Mouse (Mus musculus): Measurements from ENCODE around the gene Hoxc8.

Hoxc8 gene

DNA sequence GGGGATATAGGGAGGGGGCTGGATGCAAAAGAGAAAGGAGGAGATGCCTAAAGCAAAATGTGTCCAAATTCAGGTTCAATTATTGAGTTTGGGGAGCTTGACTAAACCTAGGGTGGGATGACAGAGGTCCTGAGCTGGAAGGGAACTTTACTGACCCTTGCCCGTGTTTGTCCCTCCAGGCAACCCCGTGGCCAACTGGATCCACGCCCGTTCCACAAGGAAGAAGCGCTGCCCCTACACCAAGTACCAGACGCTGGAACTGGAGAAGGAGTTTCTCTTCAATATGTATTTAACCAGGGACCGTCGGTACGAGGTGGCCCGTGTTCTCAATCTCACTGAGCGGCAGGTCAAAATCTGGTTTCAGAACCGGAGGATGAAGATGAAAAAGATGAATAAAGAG lies 6.7 kb upstream of the Hoxc8 start:
- no peak for DNase-seq

DNA sequence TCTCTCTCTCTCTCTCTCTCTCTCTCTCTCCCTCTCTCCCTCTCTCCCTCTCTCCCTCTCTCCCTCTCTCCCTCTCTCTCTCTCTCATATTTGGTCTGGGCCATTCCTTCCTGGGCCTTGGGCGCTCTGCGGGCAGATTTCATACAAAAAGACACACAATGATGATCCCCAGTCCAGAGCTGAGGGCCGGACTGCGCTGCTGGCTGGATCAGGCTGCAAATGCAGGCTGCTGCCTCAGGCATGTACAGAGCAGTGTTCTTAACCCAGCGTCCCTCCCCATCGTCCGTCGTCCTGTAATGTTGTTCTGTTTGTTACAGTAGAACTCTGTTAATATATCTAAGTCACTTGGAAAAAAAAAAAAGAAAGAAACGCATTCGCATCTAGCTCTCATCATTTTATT lies 5.9 kb upstream of the Hoxc8 start:
- DNase-seq, result no peak

DNA sequence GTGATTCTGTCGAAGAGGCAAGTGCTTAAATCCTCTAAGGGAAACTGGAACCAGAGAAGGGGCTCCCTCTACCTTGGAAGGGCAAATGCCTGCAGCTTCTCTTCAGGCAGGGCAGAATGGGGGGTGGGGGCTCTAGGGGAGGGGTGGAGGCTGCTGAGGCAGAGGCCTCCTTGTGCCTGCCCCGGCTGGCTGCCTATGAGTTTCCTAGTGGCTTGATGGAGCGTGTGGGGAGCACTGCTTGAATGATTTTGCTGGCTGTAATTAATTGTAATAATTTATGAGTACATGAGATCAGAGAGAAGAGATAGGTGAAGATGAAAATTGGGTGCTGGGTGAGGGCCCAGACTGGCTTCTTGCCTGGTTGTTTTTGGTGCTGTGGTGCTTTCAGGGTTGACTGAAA lies 5.5 kb upstream of the Hoxc8 start:
- DNase-seq, result no peak

DNA sequence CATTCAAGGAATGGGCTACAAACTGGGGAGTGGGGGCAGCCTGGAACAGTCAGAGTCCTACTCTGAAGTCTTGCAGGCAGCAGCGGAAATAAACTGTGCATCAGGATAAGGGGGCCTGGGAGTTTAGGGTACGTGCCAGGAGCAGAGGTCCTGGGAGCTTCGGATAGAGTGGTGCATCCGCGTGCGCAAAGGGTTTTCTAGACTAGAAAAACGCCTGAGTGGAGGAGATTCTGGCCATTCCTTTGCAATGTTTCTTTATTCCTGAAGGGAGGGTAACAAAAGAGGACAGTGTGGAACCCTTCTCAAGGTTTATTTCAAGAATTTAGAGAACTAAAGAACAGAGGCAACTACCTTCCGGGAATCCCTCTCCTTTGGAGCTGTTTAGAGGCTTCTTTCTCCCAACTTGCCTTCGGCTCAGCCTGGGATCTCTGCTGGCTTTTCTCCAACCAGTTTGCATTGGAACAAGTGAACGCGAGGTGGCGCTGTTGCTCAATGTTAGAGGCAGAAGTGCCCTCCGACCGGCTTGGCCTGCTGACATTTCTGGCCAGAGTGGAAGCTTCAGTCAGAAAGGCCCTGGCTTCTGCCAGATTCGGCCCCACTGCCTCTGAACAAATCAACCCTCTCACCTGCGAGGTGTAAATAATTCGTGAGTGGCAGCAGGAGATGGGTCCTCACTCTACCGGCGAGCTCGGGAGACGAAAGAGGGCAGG lies 3.1 kb upstream of the Hoxc8 start:
- DNase-seq, result peak; percentile 30 to 35

DNA sequence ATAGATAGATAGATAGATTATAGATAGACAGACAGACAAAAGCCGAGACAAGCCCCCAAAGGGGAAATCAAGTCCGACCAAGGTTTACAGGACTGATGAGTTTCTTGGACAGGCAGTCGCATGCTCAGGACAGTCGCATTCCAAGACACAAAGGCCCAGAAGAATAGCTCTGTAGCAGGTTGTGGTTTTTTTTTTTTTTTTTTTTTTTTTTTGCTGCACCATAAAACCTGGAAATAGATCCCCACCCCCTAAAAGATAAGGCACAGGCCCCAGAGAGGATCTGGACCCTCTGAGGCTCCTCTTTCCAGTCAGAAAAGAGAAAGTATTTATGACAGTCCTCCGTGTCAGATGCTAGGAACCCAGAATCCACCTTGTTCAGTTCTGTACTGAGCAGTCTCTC lies 2.3 kb upstream of the Hoxc8 start:
- DNase-seq, result no peak

DNA sequence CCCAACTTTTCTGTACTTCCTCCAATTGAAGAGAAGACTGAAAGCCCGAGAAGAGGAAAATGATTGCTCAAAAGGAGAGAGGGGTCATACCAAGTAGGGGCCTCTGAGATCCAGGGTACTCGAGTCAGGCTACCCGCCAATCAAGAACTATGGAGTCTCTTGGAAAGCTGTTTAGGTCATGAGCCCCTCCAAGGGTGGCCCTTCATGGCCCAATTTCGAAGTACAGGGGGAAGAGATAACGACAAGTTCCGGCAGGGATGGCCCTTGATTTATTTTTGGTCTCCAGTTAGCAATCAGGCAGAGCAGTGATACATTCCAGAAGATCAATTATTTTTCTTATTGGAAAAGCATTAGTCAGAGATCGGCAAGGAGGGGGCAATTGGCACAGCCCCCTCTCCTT lies 1.4 kb downstream of the Hoxc8 start:
- no peak for DNase-seq

DNA sequence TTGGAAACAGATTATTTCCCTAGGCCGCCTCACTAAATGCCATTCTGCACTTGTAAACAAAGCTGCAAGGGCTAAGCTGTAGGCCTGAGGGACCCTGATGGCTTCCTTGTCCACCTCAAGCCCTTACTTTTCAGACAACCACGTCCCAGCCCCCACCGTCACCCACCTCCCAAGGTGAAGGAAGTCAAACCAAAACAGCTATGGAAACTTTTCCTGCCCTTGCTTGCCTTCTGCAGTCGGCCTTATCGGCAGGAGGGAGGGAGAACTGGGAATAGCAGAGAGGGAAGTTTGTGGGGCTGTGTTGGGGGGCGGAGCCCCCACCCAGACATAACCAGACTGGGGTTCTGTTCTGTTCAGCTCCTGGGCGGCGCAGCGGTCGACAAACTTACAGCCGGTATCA lies 1.8 kb downstream of the Hoxc8 start:
- no peak for DNase-seq

DNA sequence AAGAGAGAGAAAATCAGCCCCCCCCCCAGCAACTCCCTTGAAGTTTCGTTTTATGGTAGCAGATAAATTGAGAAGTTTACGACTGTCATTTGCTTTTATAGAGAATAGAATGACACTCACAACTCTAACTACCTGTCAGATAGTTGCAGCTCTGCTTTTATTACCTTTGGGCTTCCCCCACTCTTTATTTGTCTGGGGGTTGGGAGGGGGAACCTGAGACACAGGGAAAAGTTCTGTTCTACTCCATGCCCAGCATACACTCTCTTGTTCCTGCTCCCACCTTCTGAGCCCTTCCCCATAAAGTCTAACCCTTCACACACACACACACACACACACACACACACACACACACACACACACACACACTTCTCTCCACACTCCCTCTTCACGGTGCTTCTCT lies 2.5 kb downstream of the Hoxc8 start:
- DNase-seq, result no peak

DNA sequence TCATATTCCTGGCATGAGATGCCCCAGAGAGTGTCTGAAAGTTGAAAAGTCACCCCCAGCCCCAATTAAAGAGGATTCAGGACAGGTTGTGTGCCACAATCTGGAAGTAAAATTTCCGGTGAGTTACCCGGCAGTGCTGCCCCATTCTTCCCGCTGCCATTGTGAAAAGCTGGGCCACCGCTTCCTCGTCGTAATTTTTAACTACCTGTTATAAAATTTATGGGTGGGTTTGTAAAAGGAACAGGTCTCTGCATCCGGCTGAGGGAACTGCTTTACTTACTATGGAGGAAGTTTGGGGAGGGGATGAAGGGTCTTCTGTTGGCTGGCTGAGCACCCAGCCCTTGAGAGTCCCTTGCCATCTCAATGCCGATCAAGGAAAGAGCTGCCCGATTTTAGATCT lies 6.1 kb downstream of the Hoxc8 start:
- no peak for DNase-seq

DNA sequence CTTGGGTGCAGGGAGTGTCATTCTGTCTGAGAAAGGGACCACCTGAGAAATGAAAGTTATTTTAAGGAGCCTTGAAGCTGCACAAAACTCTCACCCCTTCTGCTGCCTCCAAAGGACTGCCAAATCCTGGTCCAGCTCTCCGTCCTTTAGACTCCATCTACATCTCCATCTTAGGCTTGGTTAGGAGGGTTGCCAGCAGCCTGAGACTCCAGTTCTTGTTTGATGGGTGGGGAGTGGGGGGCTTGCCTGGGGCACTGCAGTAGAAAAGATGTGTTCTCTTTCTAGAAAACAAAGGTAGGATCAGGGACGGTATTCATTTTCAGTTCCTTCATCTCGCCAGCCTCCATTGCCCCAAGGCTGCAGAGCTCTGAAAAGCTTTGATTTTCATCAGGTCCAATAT lies 7.0 kb downstream of the Hoxc8 start:
- no peak for DNase-seq

DNA sequence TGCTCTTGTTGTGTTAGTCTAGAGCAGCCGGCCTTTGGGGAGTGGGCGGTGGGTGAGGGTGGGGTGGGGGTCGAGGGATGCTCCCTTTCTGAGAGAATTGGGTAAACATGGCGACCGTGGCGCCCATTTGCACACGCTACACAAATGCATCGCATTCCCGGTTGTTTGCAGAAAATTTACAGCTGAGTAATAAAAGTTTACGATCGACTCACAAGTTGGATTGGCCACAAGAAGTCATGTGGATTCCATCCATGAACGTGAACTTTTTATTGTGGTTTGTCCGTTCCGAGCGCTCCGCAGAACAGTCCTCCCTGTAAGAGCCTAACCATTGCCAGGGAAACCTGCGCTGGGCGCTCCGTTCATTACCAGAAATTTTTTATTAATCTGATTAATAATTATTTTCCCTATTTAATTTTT lies 7.5 kb downstream of the Hoxc8 start, which contains the start of gene Hoxc6:
Gene Hoxc6, plus strand, starts transcription at position 319 of the 417 bp plus-strand sequence.
- no peak for DNase-seq

DNA sequence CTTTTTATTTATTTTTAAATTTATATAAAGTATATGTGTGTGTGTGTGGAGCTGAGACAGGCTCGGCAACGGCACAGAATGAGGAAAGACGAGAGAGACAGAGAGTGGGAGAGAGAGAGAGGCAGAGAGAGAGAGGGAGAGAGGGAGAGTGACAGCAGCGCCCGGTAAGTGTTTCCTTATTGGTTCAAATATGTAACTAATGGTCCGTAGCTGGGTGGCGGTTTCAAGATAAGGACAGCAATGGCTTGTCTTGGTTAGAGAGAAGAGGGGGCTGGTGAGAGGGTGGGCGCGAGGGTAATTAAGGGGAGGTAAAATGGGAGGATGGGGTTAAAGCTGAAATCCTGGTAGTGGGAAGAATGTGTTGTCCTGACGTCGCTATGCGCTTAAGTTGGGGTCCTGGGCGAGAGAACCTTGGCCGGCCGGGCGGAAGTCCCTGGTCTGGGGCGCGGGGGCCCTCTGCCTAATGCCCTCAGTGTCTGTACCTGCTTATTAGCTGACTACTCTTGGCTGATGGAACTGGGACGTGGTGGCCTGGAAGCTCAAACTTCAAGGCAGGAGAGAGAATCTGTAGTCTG lies 8.3 kb downstream of the Hoxc8 start:
- no peak for DNase-seq

DNA sequence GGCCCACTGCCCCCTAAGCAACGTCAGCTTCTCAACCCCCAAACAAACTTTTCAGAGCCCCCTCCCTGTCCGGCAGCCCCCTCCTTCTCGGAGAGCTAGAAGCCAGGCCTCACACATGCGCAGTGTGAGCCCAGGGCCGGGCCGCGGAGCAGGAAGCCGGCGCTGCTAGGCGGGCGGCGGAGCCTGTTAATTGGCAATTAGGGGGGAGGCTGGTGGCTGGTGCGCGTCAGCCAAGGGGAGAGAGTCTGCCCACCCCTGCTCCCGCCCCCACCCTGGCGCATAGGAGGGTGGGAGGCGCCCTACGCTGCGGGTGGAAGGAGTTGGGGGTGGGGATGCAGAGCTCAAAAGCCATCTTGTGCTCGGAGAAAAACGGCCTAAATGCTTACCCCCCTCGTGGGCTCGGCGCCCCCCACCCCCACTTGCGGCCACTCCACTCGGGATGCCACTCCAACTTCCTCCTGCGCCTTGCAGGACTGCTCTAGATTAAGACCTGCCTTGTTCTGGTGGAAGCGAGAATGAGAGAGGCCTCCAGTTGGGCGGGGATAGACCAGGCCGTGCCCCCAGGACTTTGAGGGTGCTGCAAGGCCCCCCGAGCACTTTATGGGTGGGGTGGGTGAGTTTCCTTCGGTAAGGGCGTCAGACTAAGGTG lies 8.9 kb downstream of the Hoxc8 start:
- DNase-seq, result peak in 1 of 2 experiments; percentile 21

DNA sequence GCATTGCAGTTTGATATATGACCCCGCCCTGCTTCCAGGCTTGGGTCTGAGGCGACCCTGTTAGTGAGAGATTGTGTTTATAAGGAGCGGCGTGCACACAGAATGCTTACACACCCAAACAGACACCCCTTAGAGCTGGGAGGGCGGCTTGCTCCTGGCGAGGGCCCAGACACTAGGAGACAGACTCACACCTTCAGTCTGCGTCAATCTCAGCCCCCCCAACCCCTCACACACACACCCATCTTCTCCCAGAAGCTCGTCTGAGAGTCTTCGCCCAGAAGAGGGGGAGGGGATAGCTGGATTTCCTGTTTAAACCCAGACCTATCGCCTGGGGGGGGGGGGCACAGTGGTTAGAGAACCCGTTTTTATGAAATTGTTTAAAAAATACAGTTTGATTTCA lies 9.5 kb downstream of the Hoxc8 start:
- no peak for DNase-seq

DNA sequence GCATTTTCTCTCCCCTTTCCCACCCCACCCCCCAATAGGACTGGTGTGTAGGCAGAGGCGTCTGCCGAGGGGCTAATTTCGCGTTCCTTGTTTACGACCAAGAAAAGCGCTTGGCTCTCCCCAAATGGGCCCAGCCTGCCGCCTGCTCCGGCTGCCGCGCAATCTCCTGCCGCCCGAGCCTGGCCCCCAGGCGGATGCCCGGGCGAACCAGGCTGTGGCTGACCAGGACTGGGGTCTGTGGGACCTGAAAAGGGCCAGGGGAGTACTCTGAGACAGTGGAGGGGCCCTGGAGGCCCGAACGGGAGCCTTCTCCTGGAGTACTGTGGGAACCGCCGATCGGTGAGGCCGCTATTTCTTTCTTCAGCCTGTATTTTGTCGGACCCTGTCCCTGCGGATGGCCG lies 10.1 kb downstream of the Hoxc8 start:
- DNase-seq, result no peak

DNA sequence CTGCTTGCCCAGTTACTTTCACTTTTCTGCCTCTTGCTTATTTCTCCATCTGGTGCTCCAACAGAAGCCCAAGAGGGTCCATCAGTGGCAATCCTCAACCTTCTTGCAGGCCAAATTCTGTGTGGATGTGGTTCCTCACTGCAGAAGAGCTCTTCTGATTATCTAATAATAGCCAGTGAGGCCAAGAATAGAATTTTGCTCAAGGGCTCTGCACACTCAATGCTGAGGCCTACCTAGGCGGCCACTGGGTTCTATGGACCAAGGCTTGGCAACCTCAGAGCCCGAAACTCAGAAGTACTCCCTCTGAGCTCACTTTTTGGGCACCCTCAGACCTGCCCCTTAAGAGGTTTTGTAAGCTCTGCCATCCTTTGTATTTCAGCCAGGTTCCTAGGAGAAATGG lies 11.0 kb downstream of the Hoxc8 start:
- DNase-seq, result no peak

DNA sequence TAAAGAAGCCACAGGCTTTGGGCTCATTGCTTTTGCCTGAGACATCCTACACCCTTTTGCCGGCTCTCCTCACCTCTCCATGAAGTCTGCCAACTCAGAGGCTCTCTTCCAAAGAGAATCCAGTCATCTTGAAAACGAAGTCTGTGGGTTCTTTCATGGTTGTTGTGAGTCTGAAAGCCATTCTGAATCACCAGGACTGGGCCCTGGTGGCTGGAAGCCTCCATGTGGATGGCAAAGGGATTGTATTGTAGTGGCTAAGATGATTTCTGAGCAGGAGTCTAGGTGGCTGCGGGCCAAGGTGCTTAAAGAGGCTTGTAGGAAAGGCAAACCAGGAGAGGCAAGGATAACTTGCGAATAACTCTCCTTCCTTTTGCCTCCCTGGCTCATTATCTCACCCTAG lies 11.7 kb downstream of the Hoxc8 start:
- DNase-seq, result no peak

DNA sequence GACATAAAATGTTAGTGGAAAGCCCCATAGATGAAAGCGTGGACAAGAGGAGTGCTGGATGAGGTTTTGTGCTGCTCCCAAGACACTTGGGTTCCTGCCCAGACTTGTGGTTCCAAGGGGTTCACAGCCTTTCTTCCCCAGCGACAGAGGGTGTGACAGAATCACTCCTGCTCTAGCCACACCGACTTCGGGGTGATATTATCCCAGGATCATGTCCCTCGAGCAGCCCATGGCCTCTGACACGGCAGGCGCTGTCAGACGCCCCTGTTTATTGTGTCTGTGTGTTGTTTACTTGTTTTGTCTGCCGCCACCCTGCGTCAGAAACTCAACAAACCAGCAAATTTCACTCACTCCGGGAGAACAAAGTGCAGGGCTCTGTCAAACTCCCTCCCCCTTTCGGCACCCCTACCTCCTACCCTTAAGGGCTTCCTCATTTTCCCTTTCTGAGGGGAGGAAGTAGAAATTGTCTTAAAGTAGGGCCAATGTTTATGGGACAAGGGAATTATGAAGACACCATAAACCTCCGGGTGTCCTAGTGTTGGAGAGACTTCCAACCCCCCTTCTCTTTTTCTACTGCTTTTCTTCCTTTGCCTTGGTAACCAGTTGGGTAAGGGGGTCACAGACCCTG lies 12.5 kb downstream of the Hoxc8 start:
- no peak for DNase-seq

DNA sequence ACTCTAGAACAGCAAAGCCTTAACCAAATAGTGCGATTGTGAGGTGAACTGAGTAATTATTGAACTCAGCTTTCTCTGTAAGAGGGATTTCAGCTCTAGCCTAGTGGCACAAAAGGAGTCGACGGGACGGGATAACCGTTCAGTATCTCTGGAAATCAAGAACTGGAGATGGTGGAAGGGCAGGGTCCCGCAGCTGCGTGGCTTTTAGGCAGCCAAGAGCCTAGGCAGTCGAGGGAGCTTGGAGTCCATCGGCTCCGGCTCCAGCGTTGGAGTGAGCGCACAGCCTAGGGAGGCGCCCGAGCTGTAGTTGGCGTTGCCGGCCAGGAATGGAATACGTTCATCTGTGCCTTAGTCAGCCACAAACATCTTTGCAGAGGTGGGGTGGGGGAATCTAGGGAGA lies 14.9 kb downstream of the Hoxc8 start:
- no peak for DNase-seq

DNA sequence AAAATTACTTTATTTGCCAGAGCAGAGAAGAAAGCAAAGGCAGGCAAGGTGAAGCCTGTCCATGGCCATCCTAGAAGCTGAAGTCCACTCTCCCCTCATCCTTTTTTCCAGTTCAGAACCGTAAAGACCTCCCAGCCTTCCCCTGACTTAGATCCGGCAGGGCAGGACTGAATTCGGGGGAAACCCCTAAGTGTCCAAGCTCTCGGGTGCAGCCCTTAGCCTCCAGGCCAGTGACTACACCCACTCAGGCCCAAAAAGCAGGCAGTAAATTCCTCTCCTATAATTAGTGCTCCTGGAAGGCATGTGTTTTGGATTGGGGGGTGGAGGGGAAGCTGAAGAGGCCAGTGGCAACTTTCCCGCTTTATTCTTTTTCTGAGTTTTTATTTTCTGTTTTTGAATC lies 15.4 kb downstream of the Hoxc8 start:
- DNase-seq, result no peak

DNA sequence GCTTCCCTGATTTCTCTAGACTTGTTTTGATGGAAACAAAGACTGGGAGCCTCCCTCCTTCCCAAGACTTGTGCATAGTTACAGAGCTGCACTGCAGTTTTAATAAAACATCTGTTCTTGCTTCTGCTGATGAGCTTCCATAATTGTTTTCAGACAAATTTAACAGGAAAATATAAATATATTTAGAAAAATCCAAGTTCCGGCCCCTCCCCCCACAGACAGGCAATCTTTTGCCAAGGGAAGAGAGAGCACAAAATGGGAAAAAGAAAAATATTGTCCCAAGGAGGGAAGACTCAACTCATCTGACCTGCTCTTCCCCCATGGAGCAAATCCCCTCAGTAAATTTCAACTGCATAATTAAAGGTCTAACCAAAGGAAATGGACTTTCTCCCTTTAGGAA lies 15.9 kb downstream of the Hoxc8 start:
- DNase-seq, result no peak

DNA sequence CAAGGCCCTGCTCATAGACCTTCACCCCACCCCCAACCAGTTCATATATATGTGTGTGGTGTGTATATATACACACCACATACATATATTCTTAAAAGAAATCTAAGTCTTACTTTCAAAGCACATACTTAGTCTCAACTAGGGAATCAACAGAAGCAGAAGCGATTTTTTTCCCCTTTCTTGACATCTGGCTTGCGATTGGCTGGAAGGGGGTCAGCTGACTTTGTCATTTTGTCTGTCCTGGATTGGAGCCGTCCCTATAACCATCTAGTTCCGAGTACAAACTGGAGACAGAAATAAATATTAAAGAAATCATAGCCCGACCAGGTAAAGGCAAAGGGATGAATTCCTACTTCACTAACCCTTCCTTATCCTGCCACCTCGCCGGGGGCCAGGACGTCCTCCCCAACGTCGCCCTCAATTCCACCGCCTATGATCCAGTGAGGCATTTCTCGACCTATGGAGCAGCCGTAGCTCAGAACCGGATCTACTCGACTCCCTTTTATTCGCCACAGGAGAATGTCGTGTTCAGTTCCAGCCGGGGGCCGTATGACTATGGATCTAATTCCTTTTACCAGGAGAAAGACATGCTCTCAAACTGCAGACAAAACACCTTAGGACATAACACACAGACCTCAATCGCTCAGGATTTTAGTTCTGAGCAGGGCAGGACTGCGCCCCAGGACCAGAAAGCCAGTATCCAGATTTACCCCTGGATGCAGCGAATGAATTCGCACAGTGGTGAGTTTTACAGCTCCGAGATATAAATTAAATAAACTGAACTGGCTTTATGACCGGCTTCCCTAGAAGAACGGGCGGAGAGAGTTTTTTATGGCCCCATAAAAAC lies 19.1 kb downstream of the Hoxc8 start:
- DNase-seq, result no peak

Data from thymus, adult 18-20 months (tissue).